Mouse (Mus musculus) embryonic facial prominence, embryonic 11.5 days (tissue): ENCODE results near the gene Spred1. TPM values are rescaled to one million over a fixed set of nuclear protein-coding genes. Genes with fewer than 3 reads are reported as not detected.
A peak's percentile ranks its signal among the peaks of the same experiment; 100 is the strongest.

Source experiments
- microRNA counts: library from miRNA; unstranded; fragments of <30 nt; microRNA quantifications from one replicate; lab custom pipeline; 2016
- microRNA-seq: library from miRNA; unstranded; fragments of <30 nt; microRNA quantifications from one replicate; pipeline ENCODE4, GENCODE M21; 2016; ENCODE audit warnings: borderline number of aligned reads
- polyA plus RNA-seq: library from polyadenylated mRNA; unstranded; fragments of >200 nt; fragmentation: Nextera tagmentation; extraction: Ambion mirVana; gene quantifications from 2 replicates; pipeline ENCODE4 v1.2.1, GENCODE M21; 2014

Gene Spred1
- polyA plus RNA-seq, 1 experiment from 2014 or later, result 28.6 TPM

MicroRNAs encoded within 50 kb of the gene (microRNA counts, 519-probe panel; counts per million panel counts)
- 3,803 counts per million, percentile 57 among the panel's probes with 10 or more counts for microRNA mmu-miR-674 (lab: Ali Mortazavi, UCI)

Small RNA genes within 50 kb of the gene (microRNA-seq; reads per million reads assigned to microRNA genes)
- gene Mir674, result 1,816 reads per million, percentile 77 among the genes with 10 or more reads in this experiment

Other genes starting within 250 kb of the Spred1 start
- not detected in 2 replicates for gene Tmco5, start 242.7 kb upstream of the Spred1 start, polyA plus RNA-seq
- 6.1 and 6.5 TPM in 2 replicates for gene Fam98b, start 128.4 kb downstream of the Spred1 start, polyA plus RNA-seq
- 0.66 and 0.86 TPM in 2 replicates for gene Rasgrp1, start 221.6 kb downstream of the Spred1 start, polyA plus RNA-seq